Mouse (Mus musculus): ENCODE results near the gene Plxna2.

- TF ChIP-seq POLR2A (IDR thresholded peaks at IDR 0.05; ENCODE audit: low read depth, low read length) = no peak
- no peak for TF ChIP-seq CTCF (IDR thresholded peaks at IDR 0.05; ENCODE audit: extremely low read depth, insufficient read length, insufficient replicate concordance, low read depth, low read length)
Measured at GRCm38 (mm10) chr1:194586670-194587069, 31.3 kb upstream of the Plxna2 start.

Data from small intestine, adult 2 months (tissue).